Mouse (Mus musculus) embryo, embryonic 10 days (tissue): ENCODE results near the gene Nbl1.
A peak's percentile ranks its signal among the peaks of the same experiment; 100 is the strongest.

ENCODE experiments used
- DNase-seq: peaks from one replicate; pipeline ENCODE4 v3.0.0-alpha.2; 2015; ENCODE audit warnings: low spot score

Gene Nbl1

GRCm38 (mm10) chr4:139064831-139065230 lies 28.0 kb downstream of the Nbl1 start:
- DNase-seq: no peak

DNA sequence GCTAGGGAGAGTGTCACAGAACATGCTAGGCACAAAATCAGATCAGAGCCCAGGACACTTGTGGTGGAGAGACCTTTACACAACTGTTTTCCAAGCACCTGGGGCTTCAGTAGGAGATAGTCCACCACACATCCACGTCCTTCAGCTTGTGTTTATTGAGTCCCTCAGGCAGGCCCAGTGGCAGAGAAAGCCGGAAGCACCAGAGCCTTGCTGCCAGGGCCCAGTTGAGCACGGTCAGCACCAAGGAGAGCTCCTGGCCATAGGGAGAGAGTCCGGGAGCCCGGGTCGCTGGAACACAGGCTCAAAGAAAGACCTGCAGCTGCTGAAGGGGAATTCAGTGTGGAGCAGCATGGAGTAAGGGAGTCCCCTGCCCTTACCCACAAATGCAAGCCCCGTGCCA lies 33.2 kb downstream of the Nbl1 start:
- DNase-seq: peak; percentile 86

DNA sequence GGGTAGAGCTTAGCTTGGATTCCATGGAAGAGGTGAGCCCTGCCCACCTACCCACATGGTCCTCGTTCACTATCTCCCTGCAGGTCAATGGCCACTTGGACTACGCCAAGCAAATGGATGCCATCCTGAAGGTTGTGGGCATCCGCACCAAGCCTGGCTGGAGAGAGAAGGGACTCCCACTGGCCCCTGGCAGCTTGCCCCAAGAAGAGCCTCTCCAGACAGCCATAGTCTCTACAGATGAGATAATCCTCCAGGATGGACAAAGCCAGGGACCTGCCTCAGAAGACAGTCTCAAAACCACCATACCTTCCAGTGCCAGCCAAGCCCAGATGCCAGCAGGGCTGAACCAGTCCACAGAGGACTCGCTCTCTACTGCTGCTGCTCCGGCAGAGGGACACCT lies 34.8 kb downstream of the Nbl1 start:
- DNase-seq: no peak

- no peak for DNase-seq
Observed at GRCm38 (mm10) chr4:139057291-139057690, 35.5 kb downstream of the Nbl1 start.

DNA sequence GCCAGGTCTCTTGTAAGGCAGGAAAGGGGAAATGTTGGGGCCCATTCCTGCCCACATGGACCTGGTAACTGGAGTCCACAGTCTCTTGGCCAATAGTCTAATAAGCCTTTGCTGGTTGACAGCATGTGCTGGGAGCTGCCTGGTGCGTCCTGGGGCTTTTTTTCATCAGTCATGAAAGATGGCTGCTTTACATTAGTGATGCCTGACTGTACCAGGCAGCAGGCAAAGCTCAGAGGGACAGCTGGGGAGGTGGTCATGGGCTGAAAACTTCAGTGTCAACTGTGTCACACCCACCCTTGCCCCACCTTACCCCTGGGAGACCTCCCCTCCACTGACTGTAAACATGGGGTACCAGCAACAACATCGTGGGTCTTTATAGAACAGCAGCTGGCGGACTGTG lies 37.0 kb downstream of the Nbl1 start:
- no peak for DNase-seq

GRCm38 (mm10) chr4:139055336-139055735 lies 37.5 kb downstream of the Nbl1 start:
- DNase-seq: no peak

- DNase-seq: no peak
Observed at GRCm38 (mm10) chr4:139054300-139054923, 38.4 kb downstream of the Nbl1 start.

DNA sequence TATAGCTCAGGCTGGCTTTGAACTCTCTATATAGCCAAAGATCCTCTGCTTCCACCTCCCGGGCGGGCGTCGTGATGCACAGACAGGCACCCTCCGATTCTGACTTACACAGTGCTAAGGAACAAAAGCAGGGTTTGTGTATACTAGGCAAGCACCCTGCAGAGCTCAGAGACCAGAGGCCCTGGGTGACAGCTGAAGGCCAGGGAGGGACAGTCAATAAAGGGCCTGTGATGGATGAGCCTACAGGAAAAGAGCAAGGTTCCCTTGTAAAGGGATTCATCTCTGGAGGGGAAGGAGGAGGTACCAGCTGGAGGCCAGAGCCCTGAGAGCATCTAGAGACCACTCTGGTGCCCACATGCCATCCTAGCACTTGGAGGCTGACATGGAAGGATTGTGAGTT lies 39.4 kb downstream of the Nbl1 start:
- DNase-seq: no peak

DNA sequence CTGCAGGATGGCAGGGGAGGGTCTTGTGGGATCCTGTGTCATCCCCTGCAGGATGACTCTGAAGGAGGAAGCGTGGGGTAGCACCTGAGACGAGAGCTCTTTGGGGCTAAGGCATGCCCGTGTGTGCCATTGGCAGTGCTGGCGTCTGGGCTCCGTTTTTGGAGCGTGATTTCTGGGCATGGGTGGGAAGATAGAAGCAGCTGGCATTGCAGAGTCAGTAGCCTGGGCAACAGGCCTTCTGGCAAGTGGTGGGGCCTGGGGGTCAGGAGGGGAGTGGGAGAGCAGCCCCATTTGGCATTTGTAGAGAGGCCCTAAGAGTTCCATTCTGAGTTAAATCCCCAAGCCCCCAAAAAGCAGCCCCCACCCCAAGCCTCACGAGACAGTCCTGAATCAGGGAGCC lies 40.0 kb downstream of the Nbl1 start:
- DNase-seq: no peak

DNA sequence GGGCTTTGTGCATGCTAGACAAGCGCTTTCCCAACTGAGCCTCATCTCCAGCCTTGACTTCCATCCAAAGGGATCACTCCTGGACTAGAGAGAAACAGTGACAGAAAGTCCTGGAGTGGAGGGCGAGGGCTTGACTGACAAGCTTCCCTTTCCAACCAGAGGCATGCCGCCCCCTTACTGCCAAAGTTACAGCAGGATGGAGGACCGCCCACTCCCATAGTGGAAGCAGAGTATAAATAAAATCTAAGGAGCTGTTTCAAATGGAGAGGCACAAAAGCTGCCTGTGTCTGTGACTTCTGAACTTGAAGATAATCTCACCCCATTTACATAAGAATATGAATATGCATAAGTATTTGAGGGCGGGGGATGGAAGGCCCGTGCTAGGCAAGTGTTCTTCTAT lies 44.3 kb downstream of the Nbl1 start:
- no peak for DNase-seq

GRCm38 (mm10) chr4:139046354-139046753 lies 46.4 kb downstream of the Nbl1 start:
- no peak for DNase-seq

DNA sequence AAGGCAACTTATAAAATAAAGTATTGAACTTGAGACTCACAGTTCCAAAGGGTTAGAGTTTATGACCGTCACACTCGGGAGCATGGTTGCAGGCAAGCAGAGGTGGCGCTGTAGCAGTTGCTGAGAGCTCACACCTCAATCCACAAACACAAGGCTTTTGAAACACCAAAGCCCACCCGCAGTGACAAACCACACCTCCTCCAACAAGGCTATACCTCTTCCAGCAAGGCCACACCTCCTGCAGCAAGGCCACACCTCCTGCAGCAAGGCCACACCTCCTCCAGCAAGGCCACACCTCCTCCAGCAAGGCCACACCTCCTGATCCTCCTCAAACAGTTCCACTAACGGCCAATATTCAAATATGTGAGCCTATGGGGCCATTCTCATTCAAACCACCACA lies 48.2 kb downstream of the Nbl1 start:
- DNase-seq: no peak

GRCm38 (mm10) chr4:139043600-139043999 lies 49.2 kb downstream of the Nbl1 start:
- DNase-seq: no peak

DNA sequence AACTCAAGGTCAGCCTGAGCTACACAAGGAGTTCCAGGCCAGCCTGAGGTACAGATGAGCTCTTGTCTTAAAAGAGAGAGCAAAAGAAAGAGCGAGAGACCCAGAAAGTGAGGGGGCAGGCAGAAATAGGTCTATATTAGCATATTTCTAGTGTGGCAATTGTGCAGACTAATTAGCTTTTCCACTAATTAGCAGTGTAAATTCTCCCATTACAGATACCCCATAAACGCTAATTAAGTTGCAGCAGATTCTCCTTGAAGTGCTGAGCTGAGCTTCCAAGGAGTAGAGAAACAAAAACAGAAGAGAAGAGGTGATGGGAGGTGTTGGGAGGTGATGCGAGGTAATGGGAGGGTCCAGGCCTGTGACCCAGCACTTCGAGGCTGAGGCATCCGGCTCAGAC lies 50.2 kb downstream of the Nbl1 start:
- no peak for DNase-seq

DNA sequence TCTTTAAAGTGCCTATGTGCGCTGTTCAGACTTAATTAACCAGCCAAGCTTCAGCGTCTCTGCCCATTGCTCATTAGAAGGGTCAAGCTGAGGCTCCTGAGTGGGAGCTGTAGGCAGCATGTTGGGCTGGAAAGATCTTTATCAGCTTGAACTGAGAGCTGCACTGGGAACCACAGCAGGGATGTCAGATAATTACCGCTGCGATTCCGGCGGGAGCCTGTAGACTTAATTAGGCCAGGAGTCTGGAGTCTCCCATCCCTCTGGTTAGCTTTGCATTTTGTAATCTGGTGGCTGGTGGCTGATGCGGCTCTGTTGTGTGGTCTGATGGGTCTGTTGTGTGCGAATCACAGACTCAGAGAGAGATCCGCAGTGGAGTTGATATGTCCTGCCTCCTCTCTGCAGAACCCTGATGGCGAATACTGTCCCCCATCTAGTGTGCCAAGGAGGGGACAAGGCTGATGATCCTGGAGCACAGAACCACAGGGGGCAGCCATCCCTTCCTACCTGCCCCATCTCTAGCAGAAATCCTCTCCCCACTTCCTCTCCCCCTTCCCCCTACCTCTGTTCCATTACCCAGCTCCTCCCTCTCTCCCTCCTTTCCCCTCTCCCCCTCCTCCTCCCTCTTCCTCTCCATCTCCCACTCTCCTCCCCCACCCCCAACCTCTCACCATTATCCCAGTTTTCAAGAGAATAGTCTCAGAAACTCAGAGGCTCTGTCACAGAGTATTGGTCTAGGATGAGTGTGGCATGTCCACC lies 52.5 kb downstream of the Nbl1 start:
- DNase-seq: no peak

DNA sequence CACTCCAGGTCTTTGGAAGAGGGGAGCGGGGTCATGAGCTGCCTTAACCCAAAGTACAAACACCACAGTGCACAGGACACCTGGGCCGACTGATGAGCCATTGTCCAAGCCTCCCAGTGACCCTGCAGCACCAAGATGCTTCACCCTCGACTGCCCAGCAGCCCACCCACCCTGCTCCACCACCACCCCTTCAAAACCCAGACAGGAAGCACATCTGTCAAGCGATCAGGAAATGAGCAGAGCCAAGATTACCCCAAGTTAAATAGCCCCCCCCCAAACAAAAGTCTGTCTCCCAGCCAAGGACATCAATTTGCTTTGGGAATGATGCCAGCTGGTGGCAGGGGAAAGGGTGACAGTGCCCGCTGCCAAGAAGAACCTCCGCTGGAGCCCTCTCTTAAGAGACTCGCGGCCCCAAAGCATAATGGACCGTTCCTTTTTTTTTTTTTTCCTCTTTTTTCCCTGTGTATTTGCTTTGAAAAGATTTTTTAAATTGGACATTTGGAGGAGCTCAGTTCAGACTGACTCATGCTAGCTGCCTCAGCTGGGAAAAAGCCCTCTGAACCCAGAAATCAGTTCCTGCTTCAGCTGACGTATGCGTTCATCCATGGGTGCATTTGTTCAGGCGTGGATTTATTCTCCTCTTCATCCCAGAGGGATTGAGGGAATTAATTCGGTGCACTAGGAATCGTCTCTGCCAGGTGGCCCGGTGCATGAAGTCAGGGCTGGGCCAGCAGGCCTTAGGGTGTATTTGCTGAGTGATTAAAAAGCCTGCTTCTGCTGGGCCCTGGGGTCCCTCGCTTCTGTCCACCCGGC lies 54.8 kb downstream of the Nbl1 start:
- DNase-seq: no peak

DNA sequence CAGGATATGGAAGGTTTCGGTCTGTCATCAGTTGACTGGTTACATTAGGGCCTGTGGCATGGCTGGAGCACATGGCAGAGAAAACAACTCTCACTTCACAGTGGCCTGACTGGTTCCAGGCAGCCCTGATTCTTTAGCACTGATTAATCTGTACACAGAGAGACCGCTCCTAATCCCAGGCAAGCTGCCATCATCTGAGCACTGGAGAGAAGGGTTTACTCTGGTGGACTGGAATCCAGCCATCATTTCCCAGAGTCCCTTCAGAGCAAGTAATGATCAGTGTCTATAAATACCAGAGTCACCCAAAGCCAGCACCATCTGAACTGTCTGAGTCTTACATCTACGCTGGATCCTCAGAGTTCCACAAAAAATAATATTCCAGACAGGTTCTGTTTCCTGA lies 57.0 kb downstream of the Nbl1 start:
- DNase-seq: no peak

DNA sequence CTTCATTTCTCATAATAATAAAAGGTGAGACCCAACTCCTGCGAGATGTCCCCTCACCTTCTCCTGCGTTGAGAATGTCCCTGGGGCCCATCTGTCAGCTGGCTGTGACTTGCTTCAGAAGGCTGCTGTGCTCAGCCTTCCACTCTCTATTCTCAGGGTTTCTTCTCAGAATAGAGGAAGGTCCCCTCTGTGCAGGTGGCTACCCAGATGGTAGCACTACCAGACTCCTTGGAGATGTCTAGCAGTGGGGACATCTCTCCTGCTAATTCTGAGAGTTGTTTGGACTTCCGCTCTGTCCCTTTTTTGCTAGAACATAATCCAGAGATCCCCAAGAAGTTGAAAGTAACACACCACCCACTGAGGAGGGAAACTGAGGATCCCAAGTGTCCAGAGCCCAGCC lies 57.9 kb downstream of the Nbl1 start:
- no peak for DNase-seq

GRCm38 (mm10) chr4:139034540-139034939 lies 58.3 kb downstream of the Nbl1 start:
- DNase-seq: no peak

- no peak for DNase-seq
Observed at GRCm38 (mm10) chr4:139034010-139034367, 58.8 kb downstream of the Nbl1 start.

DNA sequence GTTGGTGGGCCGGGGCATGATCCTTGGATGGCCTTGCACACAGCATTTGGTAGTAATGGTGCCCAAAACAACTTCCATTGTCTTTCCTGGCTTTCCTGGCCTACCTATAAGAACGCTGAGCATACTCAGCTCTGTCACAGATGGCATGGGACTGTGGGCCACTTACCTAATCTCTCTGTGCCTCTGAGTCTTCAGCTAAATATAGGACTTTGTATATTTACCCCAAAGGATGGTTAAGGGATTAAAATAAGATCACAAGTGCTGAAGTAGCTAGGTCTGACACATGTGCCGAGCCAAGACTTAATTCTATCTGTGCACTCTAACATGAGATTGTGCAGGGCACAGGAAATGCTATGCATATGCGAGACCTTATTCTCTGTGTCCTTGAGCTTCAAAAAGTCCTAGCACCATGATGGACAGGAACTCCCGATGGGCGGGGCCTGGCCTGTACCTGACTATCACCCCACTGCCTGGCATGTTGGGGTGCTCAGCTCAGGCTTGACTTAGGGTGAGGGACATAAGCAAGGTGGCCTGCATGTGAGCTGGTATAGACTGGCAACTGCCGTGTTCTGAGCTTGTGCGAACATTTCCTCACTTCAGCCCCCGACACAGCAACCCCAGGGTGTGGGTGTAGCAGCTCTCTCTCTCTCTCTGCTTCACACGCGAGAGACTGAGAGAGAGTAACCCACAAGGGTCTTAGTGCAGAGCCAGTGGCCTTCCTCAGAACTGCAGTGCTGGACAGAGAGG lies 59.4 kb downstream of the Nbl1 start:
- no peak for DNase-seq

DNA sequence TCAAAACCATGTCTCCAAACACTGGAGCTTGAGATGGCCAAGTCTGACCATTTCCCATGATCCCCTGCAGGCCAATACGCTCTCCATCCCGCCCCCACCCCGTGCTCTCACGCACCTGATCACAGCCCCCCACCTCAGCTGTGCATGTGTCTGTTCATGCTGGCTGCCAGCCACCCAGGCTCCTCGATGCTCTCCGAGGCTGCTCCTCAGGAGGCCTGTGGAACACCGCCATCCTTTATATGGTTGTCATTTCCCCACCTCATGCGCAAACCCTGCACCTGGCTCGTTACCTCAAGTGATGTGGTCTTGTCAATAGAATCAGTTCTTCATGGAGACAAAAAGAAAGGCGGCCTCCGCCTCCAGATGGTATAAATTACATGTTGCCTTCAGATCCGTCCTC lies 60.3 kb downstream of the Nbl1 start:
- DNase-seq: no peak
